Mouse (Mus musculus): ENCODE data around the gene Meltf. TPM values are rescaled to one million over a fixed set of nuclear protein-coding genes. Genes with fewer than 3 reads are reported as not detected.

Meltf gene
- total and polyA plus RNA-seq, 3 experiments = not detected

DNA sequence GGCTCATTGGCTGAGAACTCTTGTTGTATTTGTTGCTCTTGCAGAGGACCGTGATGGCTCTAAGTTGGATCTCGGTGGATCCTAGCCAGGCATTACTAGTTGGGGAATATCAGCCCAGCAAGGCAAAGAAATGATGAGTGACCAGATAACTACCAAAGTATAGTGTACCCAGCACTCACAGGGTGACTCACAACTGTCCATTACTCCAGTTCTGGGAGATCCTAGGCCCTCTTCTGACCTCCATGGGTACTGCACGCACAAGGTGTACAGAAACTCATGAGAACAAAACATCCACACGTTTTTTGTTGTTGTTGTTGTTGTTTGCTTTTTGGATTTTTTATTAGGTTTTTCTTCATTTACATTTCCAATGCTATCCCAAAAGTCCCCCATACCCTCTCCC is 58.0 kb downstream of the Meltf start:
- peaks cover 0 to 17% of the 10 kb centered on the region in 2 experiments; a peak in 3 of 4 replicates for H3K4me1 ChIP-seq (ENCODE audit: control insufficient read depth in 1 of 2, insufficient read depth in 2 of 2, low read length in 2 of 2)
- no peak overlapping the region for H3K9ac ChIP-seq (ENCODE audit: control insufficient read depth, low read depth, low read length, poor library complexity, severe bottlenecking)
- H3K9me3 ChIP-seq (replicated peaks; ENCODE audit: insufficient read depth, low read length) = no peaks in the 10 kb centered on the region
- DNase-seq (ENCODE audit: low read depth, low spot score) = no peak
- H3K4me3 ChIP-seq (ENCODE audit: control insufficient read depth in 1 of 2, insufficient read depth in 1 of 2, low read depth in 2 of 2, low read length in 2 of 2) = no peak overlapping the region
- TF ChIP-seq CTCF (IDR thresholded peaks at IDR 0.05 in 2 of 3, conservative IDR thresholded peaks at IDR 0.05 in 1 of 3; ENCODE audit: control insufficient read depth in 1 of 3, insufficient read depth in 1 of 3, low read depth in 2 of 3, low read length in 3 of 3, poor library complexity in 1 of 3, severe bottlenecking in 1 of 3) (0 out of 6 replicates have a peak, but pooled peaks of 1 of the 3 experiments have one; percentile 13), GABPA (IDR thresholded peaks at IDR 0.05; ENCODE audit: low read depth, low read length) (no peak)
- H3K79me2 ChIP-seq (ENCODE audit: control insufficient read depth, insufficient read depth, low read length, poor library complexity) = no peaks in the 10 kb centered on the region
- no peaks in the 10 kb centered on the region for H3K27me3 ChIP-seq (ENCODE audit: control insufficient read depth in 1 of 2, insufficient read depth in 2 of 2, low read length in 2 of 2)
- no peak overlapping the region for H3K27ac ChIP-seq (ENCODE audit: control insufficient read depth, low read depth, low read length)
- H3K36me3 ChIP-seq (ENCODE audit: control insufficient read depth in 1 of 2, insufficient read depth in 2 of 2, low read length in 2 of 2) = peaks cover 0 to 4% of the 10 kb centered on the region in 2 experiments; a peak in 1 of 4 replicates

DNA sequence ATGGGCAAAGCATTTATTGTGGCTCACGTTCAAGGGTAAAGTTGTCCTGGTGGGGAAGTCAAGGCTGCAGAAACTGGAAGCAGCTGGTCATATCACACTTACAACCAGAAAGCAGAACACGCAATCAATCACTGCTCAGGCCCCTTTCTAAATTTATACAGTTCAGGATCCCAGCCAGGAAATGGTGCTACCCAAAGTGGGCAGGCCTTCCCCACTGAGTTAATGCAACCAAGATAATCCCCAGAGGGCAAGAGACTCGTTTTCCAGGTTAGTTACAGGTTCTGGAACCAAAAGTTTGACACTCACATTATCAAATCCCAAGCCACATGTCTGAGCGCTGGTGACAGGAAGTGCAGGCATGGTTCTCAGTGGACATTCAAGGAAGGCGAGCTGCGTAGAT is 60.2 kb downstream of the Meltf start:
- no peaks in the 10 kb centered on the region for H3K27me3 ChIP-seq (ENCODE audit: control insufficient read depth in 1 of 2, insufficient read depth in 2 of 2, low read length in 2 of 2)
- H3K27ac ChIP-seq (ENCODE audit: control insufficient read depth, low read depth, low read length) = no peak overlapping the region
- TF ChIP-seq RCOR1 (IDR thresholded peaks at IDR 0.05; ENCODE audit: low read depth, low read length) (no peak), ZKSCAN1 (IDR thresholded peaks at IDR 0.05; ENCODE audit: low read depth, low read length) (no peak), GABPA (IDR thresholded peaks at IDR 0.05; ENCODE audit: low read depth, low read length) (no peak)
- H3K79me2 ChIP-seq (ENCODE audit: control insufficient read depth, insufficient read depth, low read length, poor library complexity) = no peaks in the 10 kb centered on the region
- H3K4me3 ChIP-seq (ENCODE audit: control insufficient read depth in 1 of 2, insufficient read depth in 1 of 2, low read depth in 2 of 2, low read length in 2 of 2) = no peak overlapping the region
- peaks cover 0 to 11% of the 10 kb centered on the region in 2 experiments; a peak in 3 of 4 replicates for H3K4me1 ChIP-seq (ENCODE audit: control insufficient read depth in 1 of 2, insufficient read depth in 2 of 2, low read length in 2 of 2)
- H3K9me3 ChIP-seq (replicated peaks; ENCODE audit: insufficient read depth, low read length) = no peaks in the 10 kb centered on the region
- no peak overlapping the region for H3K9ac ChIP-seq (ENCODE audit: control insufficient read depth, low read depth, low read length, poor library complexity, severe bottlenecking)
- H3K36me3 ChIP-seq (ENCODE audit: control insufficient read depth in 1 of 2, insufficient read depth in 2 of 2, low read length in 2 of 2) = peaks cover 0 to 4% of the 10 kb centered on the region in 2 experiments; a peak in 1 of 4 replicates
- no peak for DNase-seq (ENCODE audit: low read depth, low spot score)

DNA sequence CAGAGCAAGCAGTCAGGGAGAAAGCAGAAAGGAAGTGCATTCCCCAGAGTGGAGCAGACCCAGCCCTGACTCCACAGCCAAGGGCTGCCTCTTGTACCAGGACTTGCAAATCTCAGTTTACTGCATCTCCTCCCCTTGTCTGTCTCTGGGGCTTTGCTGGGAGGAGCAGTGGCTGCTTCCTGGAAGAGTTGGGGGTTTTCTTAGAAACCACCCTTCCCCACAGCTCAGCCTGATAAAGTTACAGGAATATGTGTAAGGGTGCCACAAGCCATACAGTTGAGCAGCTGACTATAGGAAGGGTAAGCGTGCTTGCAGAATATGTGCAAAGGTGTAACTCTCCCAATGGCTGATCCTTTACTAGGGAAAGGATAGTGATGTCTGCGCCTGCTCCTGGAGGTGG is 62.0 kb downstream of the Meltf start:
- Histone ChIP-seq H3K9me3 (replicated peaks; ENCODE audit: insufficient read depth, low read length) (no peaks in the 10 kb centered on the region), H3K27ac (ENCODE audit: control insufficient read depth, low read depth, low read length) (peak overlapping the region; percentile 59), H3K9ac (ENCODE audit: control insufficient read depth, low read depth, low read length, poor library complexity, severe bottlenecking) (peak overlapping the region; percentile 33; the same call in 1 of the 2 replicates), H3K27me3 (ENCODE audit: control insufficient read depth in 1 of 2, insufficient read depth in 2 of 2, low read length in 2 of 2) (no peaks in the 10 kb centered on the region), H3K79me2 (ENCODE audit: control insufficient read depth, insufficient read depth, low read length, poor library complexity) (peaks cover under 1% of the 10 kb centered on the region), H3K4me1 (ENCODE audit: control insufficient read depth in 1 of 2, insufficient read depth in 2 of 2, low read length in 2 of 2) (peaks cover 0 to 11% of the 10 kb centered on the region in 2 experiments; a peak in 3 of 4 replicates), H3K36me3 (ENCODE audit: control insufficient read depth in 1 of 2, insufficient read depth in 2 of 2, low read length in 2 of 2) (peaks cover 0 to 4% of the 10 kb centered on the region in 2 experiments; a peak in 1 of 4 replicates), H3K4me3 (ENCODE audit: control insufficient read depth in 1 of 2, insufficient read depth in 1 of 2, low read depth in 2 of 2, low read length in 2 of 2) (no peak overlapping the region)
- DNase-seq (ENCODE audit: low read depth, low spot score) = peak; percentile 81
- no peak for TF ChIP-seq KAT2A (conservative IDR thresholded peaks at IDR 0.05; ENCODE audit: low read depth, low read length)
- TF ChIP-seq NRF1 (IDR thresholded peaks at IDR 0.05; ENCODE audit: insufficient read depth, low read depth, low read length, poor library complexity, severe bottlenecking) = peak; percentile 36; the same call in 1 of the 2 replicates
- no peak for TF ChIP-seq USF1 (IDR thresholded peaks at IDR 0.05; ENCODE audit: low read depth, low read length)
- no peak for TF ChIP-seq POLR2A (IDR thresholded peaks at IDR 0.05; ENCODE audit: control insufficient read depth in 1 of 2, insufficient read depth in 1 of 2, low read depth in 1 of 2, low read length in 2 of 2, poor library complexity in 1 of 2)
- TF ChIP-seq ZC3H11A (IDR thresholded peaks at IDR 0.05; ENCODE audit: low read depth, low read length) = no peak
- no peak for TF ChIP-seq USF2 (IDR thresholded peaks at IDR 0.05; ENCODE audit: borderline replicate concordance in 1 of 2, insufficient read depth in 1 of 2, low read depth in 1 of 2, low read length in 2 of 2)
- no peak for TF ChIP-seq CHD2 (IDR thresholded peaks at IDR 0.05; ENCODE audit: low read length)
- no peak for TF ChIP-seq MXI1 (IDR thresholded peaks at IDR 0.05; ENCODE audit: low read depth, low read length)
- no peak; a peak in 1 of 4 replicates for TF ChIP-seq EP300 (IDR thresholded peaks at IDR 0.05; ENCODE audit: low read depth in 1 of 2, low read length in 2 of 2)
- TF ChIP-seq GATA1 (IDR thresholded peaks at IDR 0.05; ENCODE audit: low read depth, low read length) = 0 out of 2 replicates have a peak, but pooled peaks have one; percentile 10
- no peak for TF ChIP-seq GABPA (IDR thresholded peaks at IDR 0.05; ENCODE audit: low read depth, low read length)
- TF ChIP-seq MAX (IDR thresholded peaks at IDR 0.05; ENCODE audit: low read length) = no peak
- TF ChIP-seq ZMIZ1 (IDR thresholded peaks at IDR 0.05; ENCODE audit: low read depth, low read length) = no peak
- TF ChIP-seq ZKSCAN1 (IDR thresholded peaks at IDR 0.05; ENCODE audit: low read depth, low read length) = no peak
- no peak for TF ChIP-seq TCF12 (IDR thresholded peaks at IDR 0.05; ENCODE audit: low read depth, low read length)
- TF ChIP-seq HCFC1 (IDR thresholded peaks at IDR 0.05; ENCODE audit: low read depth, low read length) = no peak
- no peak for TF ChIP-seq POLR2AphosphoS5 (IDR thresholded peaks at IDR 0.05; ENCODE audit: borderline replicate concordance, low read depth, low read length)
- no peak for TF ChIP-seq ZNF384 (IDR thresholded peaks at IDR 0.05; ENCODE audit: low read depth, low read length)
- TF ChIP-seq RCOR1 (IDR thresholded peaks at IDR 0.05; ENCODE audit: low read depth, low read length) = peak; percentile 75
- no peak for TF ChIP-seq TAL1 (IDR thresholded peaks at IDR 0.05; ENCODE audit: low read length)
- TF ChIP-seq CTCF (IDR thresholded peaks at IDR 0.05 in 2 of 3, conservative IDR thresholded peaks at IDR 0.05 in 1 of 3; ENCODE audit: control insufficient read depth in 1 of 3, insufficient read depth in 1 of 3, low read depth in 2 of 3, low read length in 3 of 3, poor library complexity in 1 of 3, severe bottlenecking in 1 of 3) = no peak
- TF ChIP-seq JUND (IDR thresholded peaks at IDR 0.05; ENCODE audit: low read depth, low read length) = no peak
- TF ChIP-seq ETS1 (IDR thresholded peaks at IDR 0.05; ENCODE audit: low read depth, low read length) = peak; percentile 16; the same call in 1 of the 2 replicates
- TF ChIP-seq SIN3A (IDR thresholded peaks at IDR 0.05; ENCODE audit: low read length) = peak; percentile 42; the same call in 1 of the 2 replicates
